Mouse (Mus musculus): ENCODE measurements around the gene Mpzl3.

Mpzl3 gene

GRCm38 (mm10) chr9:45097877-45098276 lies 42.9 kb downstream of the Mpzl3 start:
- no peak for DNase-seq (ENCODE audit: extremely low spot score, low read depth, low spot score)

- DNase-seq (ENCODE audit: extremely low spot score, low read depth, low spot score): no peak
These were observed 43.4 kb downstream of the Mpzl3 start for GRCm38 (mm10) chr9:45098426-45098825.

DNA sequence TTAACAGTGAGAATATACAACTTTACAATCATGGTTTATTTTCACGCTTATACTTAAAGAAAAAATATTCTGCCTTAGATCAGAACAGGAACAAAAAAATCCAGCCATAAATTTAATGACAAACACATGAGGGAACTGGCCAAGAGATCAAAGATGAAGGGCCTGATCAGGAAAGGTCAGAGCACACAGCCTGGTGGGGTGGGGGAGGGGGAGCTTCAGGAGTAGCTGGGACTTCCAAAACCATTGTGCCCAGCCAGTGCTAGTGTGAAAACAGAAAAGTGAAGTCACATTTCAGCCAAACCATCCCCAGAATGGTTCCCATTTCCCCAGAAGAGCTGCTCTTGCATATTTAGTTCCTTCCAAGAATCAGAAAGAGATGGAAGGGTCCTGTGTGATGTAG lies 47.5 kb downstream of the Mpzl3 start:
- DNase-seq (ENCODE audit: extremely low spot score, low read depth, low spot score): no peak

- DNase-seq (ENCODE audit: extremely low spot score, low read depth, low spot score): no peak
These were observed 48.4 kb downstream of the Mpzl3 start for GRCm38 (mm10) chr9:45103211-45103979.

GRCm38 (mm10) chr9:45105596-45106374 lies 50.8 kb downstream of the Mpzl3 start:
- DNase-seq (ENCODE audit: extremely low spot score, low read depth, low spot score): no peak

- DNase-seq (ENCODE audit: extremely low spot score, low read depth, low spot score): no peak
These were observed 60.7 kb downstream of the Mpzl3 start for GRCm38 (mm10) chr9:45115706-45116105.

DNA sequence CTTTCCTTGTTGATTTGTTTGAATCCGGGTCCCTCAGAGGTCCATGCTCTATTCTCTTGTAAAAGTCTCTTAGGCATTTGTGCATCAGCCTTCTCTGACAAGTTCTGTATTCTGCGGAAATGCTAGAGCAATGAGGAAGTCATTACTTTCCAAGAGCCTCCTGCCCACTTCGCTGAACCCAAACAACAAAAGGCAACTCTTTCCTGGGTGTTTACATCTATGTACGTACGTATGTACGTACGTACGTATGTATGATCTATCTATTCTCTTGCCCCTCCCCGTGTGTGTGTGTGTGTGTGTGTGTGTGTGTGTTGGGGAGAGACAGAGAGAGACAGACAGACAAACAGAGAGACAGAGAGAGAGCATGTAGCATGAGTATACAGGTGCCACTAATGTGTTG lies 61.8 kb downstream of the Mpzl3 start:
- DNase-seq (ENCODE audit: extremely low spot score, low read depth, low spot score): no peak

DNA sequence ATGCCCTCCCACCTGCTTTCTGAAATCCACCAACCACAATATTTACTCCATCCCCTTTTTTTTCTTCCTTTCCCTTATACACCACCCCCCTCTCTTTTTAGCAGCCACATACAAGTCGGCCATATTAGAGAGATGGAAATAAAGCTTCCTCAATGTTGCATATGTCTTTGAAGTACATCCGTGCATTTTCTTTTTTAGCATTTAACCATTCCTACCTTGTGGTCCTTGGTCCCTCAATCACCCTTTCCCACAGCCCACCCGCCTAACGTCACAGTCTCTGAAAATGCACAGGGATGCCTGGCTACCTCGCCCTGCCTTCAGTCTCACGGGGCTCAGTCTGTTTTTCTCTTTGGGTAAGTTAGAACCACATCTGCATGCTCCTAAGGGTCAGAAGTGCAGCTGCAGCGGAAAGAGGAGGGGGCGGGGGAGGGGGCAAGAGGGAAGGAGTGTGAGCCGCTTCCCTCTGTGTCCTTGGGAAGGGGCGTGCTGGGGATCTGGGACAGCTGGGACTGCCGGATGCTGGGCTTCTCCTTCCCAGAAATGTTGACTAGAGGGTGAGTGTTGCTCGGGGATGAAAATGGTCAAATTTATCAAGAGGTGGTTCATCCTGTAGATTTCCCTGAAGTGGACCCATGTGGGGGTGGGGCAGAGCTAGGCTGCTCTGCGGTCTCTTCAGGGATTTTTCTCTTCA lies 62.9 kb downstream of the Mpzl3 start, which contains the start of gene Scn2b:
Scn2b (plus strand) TSS at position 42 of the 691 bp plus-strand sequence.
- DNase-seq (ENCODE audit: extremely low spot score, low read depth, low spot score): no peak

DNA sequence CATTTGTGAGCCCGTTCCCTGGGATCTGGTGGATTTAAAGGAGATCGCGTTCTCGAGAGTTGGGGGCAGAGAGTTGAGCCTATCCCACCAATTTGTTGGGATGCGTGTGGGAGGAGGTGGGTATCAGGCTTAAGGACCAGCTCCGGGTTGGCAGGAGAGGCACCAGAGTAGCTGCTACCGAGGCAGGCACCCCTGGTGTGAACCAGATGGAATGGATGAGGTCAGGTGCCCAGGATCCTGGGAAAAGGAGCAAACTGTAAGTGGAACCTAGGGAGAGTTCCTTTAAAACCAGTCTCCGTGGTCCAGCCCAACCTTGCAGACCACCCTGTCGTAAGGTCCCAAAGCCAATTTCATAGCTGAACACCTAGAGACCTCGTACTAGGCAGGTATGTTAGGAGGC lies 63.6 kb downstream of the Mpzl3 start:
- no peak for DNase-seq (ENCODE audit: extremely low spot score, low read depth, low spot score)

DNA sequence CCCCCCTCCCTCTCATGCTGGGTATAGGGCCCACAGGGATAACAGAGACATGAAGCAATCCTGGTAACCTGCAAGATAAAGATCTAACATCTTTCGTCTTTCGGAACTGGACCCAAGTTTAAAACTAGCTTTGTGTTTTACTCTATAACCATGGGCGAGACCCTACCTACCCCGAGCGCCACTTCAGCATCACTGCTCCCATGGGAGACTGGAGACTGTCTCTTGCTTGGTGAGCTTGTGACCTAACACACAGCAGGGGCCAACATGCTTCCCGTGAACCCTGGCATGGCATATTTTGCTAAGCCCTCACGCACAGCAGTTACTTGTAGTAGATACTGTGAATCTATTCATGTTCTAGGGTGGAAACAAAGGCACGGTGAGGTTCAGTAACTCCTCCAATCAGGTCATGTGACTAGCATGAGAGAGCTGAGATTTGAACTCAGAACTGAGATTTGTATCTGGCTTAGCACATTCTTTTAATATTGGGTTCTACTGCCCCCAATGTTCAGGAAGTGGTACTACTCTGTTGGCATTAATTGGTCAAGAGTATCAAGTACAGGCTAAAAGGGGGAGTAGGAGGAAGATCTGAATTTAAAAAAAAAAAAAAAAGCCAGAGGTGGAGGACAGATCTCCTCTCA lies 64.4 kb downstream of the Mpzl3 start:
- no peak for DNase-seq (ENCODE audit: extremely low spot score, low read depth, low spot score)

DNA sequence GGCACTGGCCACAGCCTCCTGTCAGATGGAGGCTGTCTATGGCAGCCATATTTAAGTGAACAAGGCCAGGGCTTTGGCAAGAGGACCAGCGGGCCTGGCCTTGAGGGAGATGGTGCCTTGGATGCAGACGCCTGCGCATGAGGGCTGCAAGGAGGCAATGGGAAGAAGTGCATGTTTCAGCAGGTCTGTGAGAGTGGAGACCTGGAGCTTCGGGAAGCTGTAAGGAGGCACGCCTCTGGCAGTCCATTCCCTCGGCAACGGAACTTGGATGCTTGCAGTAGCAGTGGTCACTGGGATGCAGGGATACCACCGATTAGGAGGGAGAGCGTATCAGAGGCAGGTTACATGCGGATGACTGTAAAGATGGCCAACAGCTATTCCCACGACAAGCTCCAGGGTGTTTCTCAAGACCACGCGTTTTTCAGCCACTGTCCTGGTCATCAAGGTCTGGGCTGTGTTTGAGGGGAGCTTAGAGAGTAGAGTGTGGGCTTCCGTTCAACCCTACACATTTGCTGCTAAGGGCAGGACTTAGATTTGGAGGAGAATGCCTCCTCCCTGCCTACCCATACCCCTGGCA lies 65.1 kb downstream of the Mpzl3 start:
- no peak for DNase-seq (ENCODE audit: extremely low spot score, low read depth, low spot score)

DNA sequence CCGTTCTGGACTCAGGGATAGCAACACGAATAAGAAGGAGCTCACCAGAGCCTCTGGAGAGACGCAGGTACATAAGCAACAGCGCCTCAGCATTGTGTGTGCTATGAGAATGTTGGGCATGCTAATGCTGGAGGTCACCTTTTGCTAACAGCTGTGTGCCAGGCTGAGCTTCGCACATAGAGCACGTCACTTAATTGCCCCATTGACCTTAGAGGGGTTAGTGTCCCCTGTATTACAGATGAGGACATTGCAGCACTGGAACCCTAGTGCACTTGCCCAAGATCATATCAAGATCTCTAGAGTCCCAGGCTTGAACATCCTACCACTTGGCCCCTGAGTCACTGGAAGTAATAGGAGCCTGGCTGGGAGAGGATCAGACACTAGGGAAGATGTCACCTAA lies 65.6 kb downstream of the Mpzl3 start:
- DNase-seq (ENCODE audit: extremely low spot score, low read depth, low spot score): no peak

- DNase-seq (ENCODE audit: extremely low spot score, low read depth, low spot score): no peak
These were observed 66.0 kb downstream of the Mpzl3 start for GRCm38 (mm10) chr9:45121001-45121400.

GRCm38 (mm10) chr9:45121769-45122168 lies 66.8 kb downstream of the Mpzl3 start:
- DNase-seq (ENCODE audit: extremely low spot score, low read depth, low spot score): no peak

GRCm38 (mm10) chr9:45122209-45122761 lies 67.3 kb downstream of the Mpzl3 start:
- no peak for DNase-seq (ENCODE audit: extremely low spot score, low read depth, low spot score)

GRCm38 (mm10) chr9:45125211-45125610 lies 70.2 kb downstream of the Mpzl3 start:
- DNase-seq (ENCODE audit: extremely low spot score, low read depth, low spot score): no peak

- DNase-seq (ENCODE audit: extremely low spot score, low read depth, low spot score): no peak
These were observed 72.0 kb downstream of the Mpzl3 start for GRCm38 (mm10) chr9:45126941-45127340.
